13 mouse cellular contexts compared by ENCODE assay signal in the genomic region with DNA sequence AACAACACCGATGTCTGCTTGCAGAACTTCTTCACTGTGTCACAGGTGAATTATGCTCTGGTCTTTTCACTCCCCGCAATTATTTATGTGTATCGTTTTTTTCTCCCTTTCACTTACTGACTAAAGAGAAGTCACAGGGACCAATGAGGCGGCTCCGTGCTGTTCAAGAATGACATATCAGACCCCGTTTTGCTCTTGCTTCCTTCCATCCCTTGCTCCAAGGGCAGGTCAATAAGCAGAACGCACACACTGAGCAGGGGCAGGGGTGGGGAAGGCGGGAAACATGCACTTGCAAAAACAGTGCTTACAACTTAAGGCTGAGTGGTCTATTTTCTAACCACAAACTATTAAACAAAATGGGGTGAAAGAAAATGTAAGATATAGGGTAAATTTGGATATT.
A peak's percentile ranks its signal among the peaks of the same experiment; 100 is the strongest.
DNase-seq lines count a peak whose midpoint lies in the region; ATAC-seq and TF ChIP-seq lines count a peak whose summit lies in the region.
"Had no signal": no experiment of that assay in that cellular context is flagged by ENCODE, and none has a peak within 500 bp of the region (broad histone marks: within the 10 kb centered on the region; RNA-seq: fewer than 3 reads in every experiment).

No protein-coding gene starts in this region.

- H3K27me3 ChIP-seq in lung, embryonic 15.5 days, result no peaks in the 10 kb centered on the region
- H3K27me3 ChIP-seq in liver, embryonic 15.5 days, result no peaks in the 10 kb centered on the region
- H3K27me3 ChIP-seq in stomach, postnatal 0 days (ENCODE audit: control insufficient read depth, insufficient read depth, low read length), result no peaks in the 10 kb centered on the region
- H3K27me3 ChIP-seq in hindbrain, embryonic 12.5 days, result no peaks in the 10 kb centered on the region
- no peaks in the 10 kb centered on the region for H3K27me3 ChIP-seq in hindbrain, embryonic 11.5 days (ENCODE audit: control insufficient read depth, insufficient read depth, low read length)
- H3K27me3 ChIP-seq: CH12.LX; embryonic facial prominence, embryonic 13.5 days had no signal

- peak; percentile 59; the same call in 1 of the 2 replicates for ATAC-seq in lung, embryonic 15.5 days (ENCODE audit: borderline replicate concordance, extremely low read depth, low FRiP score, low TSS enrichment)
- ATAC-seq in liver, embryonic 15.5 days (ENCODE audit: insufficient read depth), result 0 out of 2 replicates have a peak, but pooled peaks have one; percentile 44
- no peak for ATAC-seq in stomach, postnatal 0 days (ENCODE audit: low FRiP score, low TSS enrichment)
- ATAC-seq in hindbrain, embryonic 12.5 days (ENCODE audit: low FRiP score), result no peak
- ATAC-seq in hindbrain, embryonic 11.5 days (ENCODE audit: low FRiP score), result no peak

- 0 out of 2 replicates have a peak overlapping the region, but pooled peaks have one; percentile 5 for H3K4me3 ChIP-seq in lung, embryonic 15.5 days
- peak overlapping the region; percentile 53 for H3K4me3 ChIP-seq in bone marrow macrophage, adult 2 months (ENCODE audit: insufficient read depth, low read length)
- peak overlapping the region; percentile 30; the same call in 1 of the 2 replicates for H3K4me3 ChIP-seq in liver, embryonic 15.5 days (replicated peaks)
- no peak overlapping the region for H3K4me3 ChIP-seq in stomach, postnatal 0 days (ENCODE audit: low read depth, low read length)
- no peak overlapping the region for H3K4me3 ChIP-seq in hindbrain, embryonic 12.5 days
- no peak overlapping the region for H3K4me3 ChIP-seq in hindbrain, embryonic 11.5 days (ENCODE audit: low read depth, low read length)
- H3K4me3 ChIP-seq: embryonic facial prominence, embryonic 13.5 days; midbrain, embryonic 10.5 days had no signal

- TF ChIP-seq EP300 in stomach, postnatal 0 days (optimal IDR thresholded peaks at IDR 0.05), result no peak

- H3K9ac ChIP-seq in lung, embryonic 15.5 days, result no peak overlapping the region
- H3K9ac ChIP-seq in liver, embryonic 15.5 days, result no peak overlapping the region
- H3K9ac ChIP-seq in stomach, postnatal 0 days (ENCODE audit: low read length), result no peak overlapping the region
- no peak overlapping the region for H3K9ac ChIP-seq in hindbrain, embryonic 12.5 days
- H3K9ac ChIP-seq in hindbrain, embryonic 11.5 days (ENCODE audit: low read depth, low read length), result no peak overlapping the region
- H3K9ac ChIP-seq: embryonic facial prominence, embryonic 13.5 days had no signal

- H3K4me2 ChIP-seq in lung, embryonic 15.5 days, result peak overlapping the region; percentile 39
- H3K4me2 ChIP-seq in liver, embryonic 15.5 days, result peak overlapping the region; percentile 57
- H3K4me2 ChIP-seq in stomach, postnatal 0 days (replicated peaks; ENCODE audit: low read depth), result 0 out of 2 replicates have a peak overlapping the region, but pooled peaks have one; percentile 18
- no peak overlapping the region for H3K4me2 ChIP-seq in hindbrain, embryonic 12.5 days (replicated peaks)
- H3K4me2 ChIP-seq in hindbrain, embryonic 11.5 days (replicated peaks; ENCODE audit: low read depth, low read length), result no peak overlapping the region
- H3K4me2 ChIP-seq: embryonic facial prominence, embryonic 13.5 days; heart, embryonic 11.5 days had no signal

- 0 out of 2 replicates have a peak overlapping the region, but pooled peaks have one; percentile 53 for H3K27ac ChIP-seq in lung, embryonic 15.5 days
- peak overlapping the region; percentile 91 for H3K27ac ChIP-seq in bone marrow macrophage, adult 2 months (ENCODE audit: insufficient read depth, low read depth, low read length)
- H3K27ac ChIP-seq in liver, embryonic 15.5 days (replicated peaks), result peak overlapping the region; percentile 45; the same call in 1 of the 2 replicates
- no peak overlapping the region for H3K27ac ChIP-seq in stomach, postnatal 0 days (replicated peaks)
- H3K27ac ChIP-seq in hindbrain, embryonic 12.5 days, result no peak overlapping the region
- H3K27ac ChIP-seq in hindbrain, embryonic 11.5 days (ENCODE audit: low read depth, low read length), result no peak overlapping the region
- H3K27ac ChIP-seq: embryonic facial prominence, embryonic 13.5 days; midbrain, embryonic 10.5 days had no signal

- no peaks in the 10 kb centered on the region for H3K9me3 ChIP-seq in lung, embryonic 15.5 days
- no peaks in the 10 kb centered on the region for H3K9me3 ChIP-seq in liver, embryonic 15.5 days (replicated peaks)
- no peaks in the 10 kb centered on the region for H3K9me3 ChIP-seq in stomach, postnatal 0 days (ENCODE audit: control insufficient read depth, low read length)
- no peaks in the 10 kb centered on the region for H3K9me3 ChIP-seq in hindbrain, embryonic 12.5 days (replicated peaks)
- no peaks in the 10 kb centered on the region for H3K9me3 ChIP-seq in hindbrain, embryonic 11.5 days (ENCODE audit: control insufficient read depth, low read length)
- H3K9me3 ChIP-seq: embryonic facial prominence, embryonic 13.5 days; midbrain, embryonic 10.5 days had no signal

- no peak for DNase-seq in lung, postnatal 25 days (ENCODE audit: low spot score)
- DNase-seq in stomach, postnatal 0 days (ENCODE audit: low spot score), result no peak
- DNase-seq in hindbrain, embryonic 11.5 days (ENCODE audit: low spot score), result no peak
- no peak for DNase-seq in cerebellum, postnatal 4 days (ENCODE audit: low spot score in 2 of 2)
- DNase-seq: cerebellum, adult 2 months had no signal

- 49% methylated on average over 8 of the region's 8 CpGs for WGBS in lung, embryonic 15.5 days
- 14% methylated on average over 8 of the region's 8 CpGs for WGBS in liver, embryonic 15.5 days (ENCODE audit: insufficient replicate concordance)
- WGBS in stomach, postnatal 0 days, result 55% methylated on average over 8 of the region's 8 CpGs
- WGBS in hindbrain, embryonic 12.5 days, result 85% methylated on average over 8 of the region's 8 CpGs
- WGBS in hindbrain, embryonic 11.5 days, result 84% methylated on average over 8 of the region's 8 CpGs

- TF ChIP-seq CTCF in bone marrow macrophage, adult 2 months (IDR thresholded peaks at IDR 0.05; ENCODE audit: low read depth, low read length), result no peak
- no peak for TF ChIP-seq CTCF in stomach, postnatal 0 days (IDR thresholded peaks at IDR 0.05; ENCODE audit: low read depth)

- H3K4me1 ChIP-seq in lung, embryonic 15.5 days, result peaks cover 7% of the 10 kb centered on the region; the same call in 1 of the 2 replicates
- H3K4me1 ChIP-seq in bone marrow macrophage, adult 2 months (ENCODE audit: control insufficient read depth, insufficient read depth, low read length), result peaks cover 16% of the 10 kb centered on the region
- peaks cover 5% of the 10 kb centered on the region for H3K4me1 ChIP-seq in liver, embryonic 15.5 days (replicated peaks)
- no peaks in the 10 kb centered on the region; the same call in 1 of the 2 replicates for H3K4me1 ChIP-seq in stomach, postnatal 0 days (replicated peaks; ENCODE audit: control insufficient read depth, insufficient read depth)
- H3K4me1 ChIP-seq in hindbrain, embryonic 12.5 days, result no peaks in the 10 kb centered on the region
- H3K4me1 ChIP-seq in hindbrain, embryonic 11.5 days (replicated peaks; ENCODE audit: control insufficient read depth, insufficient read depth, low read length), result no peaks in the 10 kb centered on the region
- H3K4me1 ChIP-seq: midbrain, embryonic 10.5 days had no signal

- no peak for TF ChIP-seq POLR2A in bone marrow macrophage, adult 2 months (IDR thresholded peaks at IDR 0.05; ENCODE audit: borderline replicate concordance, low read depth, low read length)

- no peaks in the 10 kb centered on the region for H3K36me3 ChIP-seq in lung, embryonic 15.5 days
- H3K36me3 ChIP-seq in liver, embryonic 15.5 days (replicated peaks), result no peaks in the 10 kb centered on the region
- no peaks in the 10 kb centered on the region for H3K36me3 ChIP-seq in stomach, postnatal 0 days (ENCODE audit: control insufficient read depth, insufficient read depth, low read length)
- no peaks in the 10 kb centered on the region for H3K36me3 ChIP-seq in hindbrain, embryonic 12.5 days
- no peaks in the 10 kb centered on the region for H3K36me3 ChIP-seq in hindbrain, embryonic 11.5 days (ENCODE audit: control insufficient read depth, insufficient read depth, low read length)
- H3K36me3 ChIP-seq: embryonic facial prominence, embryonic 13.5 days; midbrain, embryonic 10.5 days had no signal

Comparison
In these comparisons a context has a peak if more than half of its experiments do, and no peak if none do; other contexts are left out.
1. ATAC-seq: peak in lung, embryonic 15.5 days (single experiment) and liver, embryonic 15.5 days (single experiment); none in stomach, postnatal 0 days (single experiment), hindbrain, embryonic 12.5 days (single experiment) and hindbrain, embryonic 11.5 days (single experiment).
2. H3K27ac ChIP-seq: peak in lung, embryonic 15.5 days (single experiment), bone marrow macrophage, adult 2 months (single experiment) and liver, embryonic 15.5 days (single experiment); none in stomach, postnatal 0 days (single experiment), hindbrain, embryonic 12.5 days (single experiment) and hindbrain, embryonic 11.5 days (single experiment).
3. H3K4me2 ChIP-seq: peak in lung, embryonic 15.5 days (single experiment), liver, embryonic 15.5 days (single experiment) and stomach, postnatal 0 days (single experiment); none in hindbrain, embryonic 12.5 days (single experiment) and hindbrain, embryonic 11.5 days (single experiment).
4. H3K4me3 ChIP-seq: peak in lung, embryonic 15.5 days (single experiment), bone marrow macrophage, adult 2 months (single experiment) and liver, embryonic 15.5 days (single experiment); none in stomach, postnatal 0 days (single experiment), hindbrain, embryonic 12.5 days (single experiment) and hindbrain, embryonic 11.5 days (single experiment).